Comparison of ENCODE assay signal across 9 mouse cellular contexts in the genomic region with DNA sequence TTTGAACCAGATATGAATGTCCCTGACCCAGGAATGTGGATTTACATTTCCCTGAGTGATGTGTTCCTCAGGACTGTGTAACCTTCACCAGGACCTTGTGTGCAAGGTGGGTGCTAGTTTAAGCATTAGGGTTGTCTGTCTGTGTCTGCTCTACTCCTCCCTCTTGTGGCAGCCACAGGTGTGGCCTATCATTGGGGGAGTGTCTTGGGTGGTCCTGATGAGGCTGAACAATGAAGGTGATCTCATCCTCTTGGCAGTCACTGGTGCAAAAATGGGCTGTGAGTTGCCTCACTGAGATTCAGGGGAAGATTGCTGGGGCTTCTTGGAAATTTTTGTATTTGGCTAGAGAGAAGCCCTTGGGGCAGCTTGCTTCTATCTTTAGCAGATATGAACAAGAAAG.
DNase-seq lines count a peak whose midpoint lies in the region; ATAC-seq and TF ChIP-seq lines count a peak whose summit lies in the region.
"Had no signal": no experiment of that assay in that cellular context is flagged by ENCODE, and none has a peak within 500 bp of the region (broad histone marks: within the 10 kb centered on the region; RNA-seq: fewer than 3 reads in every experiment).

No protein-coding gene starts in this region.

- no peak overlapping the region for H3K4me2 ChIP-seq in hindbrain, embryonic 14.5 days (replicated peaks)
- H3K4me2 ChIP-seq in CH12.LX (ENCODE audit: insufficient read depth, low read depth, poor library complexity, severe bottlenecking) = no peak overlapping the region
- H3K4me2 ChIP-seq: hindbrain, embryonic 15.5 days had no signal

- dilution Hi-C loops in CH12.LX (cut with MboI; ENCODE audit: extremely low pct_ligation_motif_present, extremely low pct_unique_long_range_greater_than_20kb, low sequenced_read_pairs) = no loop called here

- no peak for TF ChIP-seq POLR2A in CH12.LX (IDR thresholded peaks at IDR 0.05; ENCODE audit: low read depth, low read length)
- TF ChIP-seq POLR2A in kidney, adult 2 months (IDR thresholded peaks at IDR 0.05; ENCODE audit: low read depth, low read length) = no peak

- no peak overlapping the region for H3K9ac ChIP-seq in hindbrain, embryonic 14.5 days
- no peak overlapping the region for H3K9ac ChIP-seq in CH12.LX (ENCODE audit: insufficient read depth, low read depth)
- H3K9ac ChIP-seq: hindbrain, embryonic 15.5 days had no signal

- H3K27me3 ChIP-seq in hindbrain, embryonic 10.5 days (ENCODE audit: insufficient read depth, poor library complexity, severe bottlenecking) = no peaks in the 10 kb centered on the region
- no peaks in the 10 kb centered on the region for H3K27me3 ChIP-seq in hindbrain, embryonic 14.5 days (ENCODE audit: control insufficient read depth, insufficient read depth, low read length)
- no peaks in the 10 kb centered on the region for H3K27me3 ChIP-seq in CH12.LX (replicated peaks)
- no peaks in the 10 kb centered on the region for H3K27me3 ChIP-seq in kidney, adult 2 months (replicated peaks; ENCODE audit: control insufficient read depth, insufficient read depth, low read length)
- H3K27me3 ChIP-seq: hindbrain, embryonic 15.5 days had no signal

- no peaks in the 10 kb centered on the region for H3K79me2 ChIP-seq in CH12.LX (replicated peaks; ENCODE audit: control insufficient read depth, extremely low read depth, insufficient read depth, poor library complexity, severe bottlenecking)

- H3K36me3 ChIP-seq in hindbrain, embryonic 10.5 days = no peaks in the 10 kb centered on the region
- H3K36me3 ChIP-seq in hindbrain, embryonic 14.5 days (replicated peaks; ENCODE audit: control insufficient read depth, insufficient read depth) = no peaks in the 10 kb centered on the region
- H3K36me3 ChIP-seq in CH12.LX (replicated peaks in 1 of 2; ENCODE audit: control insufficient read depth in 1 of 2, insufficient read depth in 1 of 2, low read length in 1 of 2) = no peaks in the 10 kb centered on the region
- H3K36me3 ChIP-seq in kidney, adult 2 months (ENCODE audit: control insufficient read depth, insufficient read depth, low read length) = no peaks in the 10 kb centered on the region
- H3K36me3 ChIP-seq: hindbrain, embryonic 15.5 days had no signal

- H3K4me1 ChIP-seq in hindbrain, embryonic 10.5 days (replicated peaks) = no peaks in the 10 kb centered on the region
- H3K4me1 ChIP-seq in hindbrain, embryonic 14.5 days (replicated peaks; ENCODE audit: control insufficient read depth, insufficient read depth, low read length) = no peaks in the 10 kb centered on the region
- no peaks in the 10 kb centered on the region for H3K4me1 ChIP-seq in CH12.LX (ENCODE audit: control insufficient read depth in 1 of 2, insufficient read depth in 2 of 2)
- H3K4me1 ChIP-seq in kidney, adult 2 months (ENCODE audit: control insufficient read depth, insufficient read depth, low read length) = no peaks in the 10 kb centered on the region
- H3K4me1 ChIP-seq: hindbrain, embryonic 15.5 days had no signal

- in situ Hi-C loops in CH12.LX (cut with MboI; ENCODE audit: low pct_ligation_motif_present, low pct_unique_long_range_greater_than_20kb, low sequenced_read_pairs) = no loop called here

- no peak overlapping the region for H3K27ac ChIP-seq in hindbrain, embryonic 10.5 days
- no peak overlapping the region for H3K27ac ChIP-seq in hindbrain, embryonic 14.5 days
- H3K27ac ChIP-seq in CH12.LX (ENCODE audit: insufficient read depth, low read depth) = no peak overlapping the region
- no peak overlapping the region for H3K27ac ChIP-seq in kidney, adult 2 months (ENCODE audit: insufficient read depth, low read depth, low read length)
- H3K27ac ChIP-seq: hindbrain, embryonic 15.5 days had no signal

- TF ChIP-seq CTCF in CH12.LX (conservative IDR thresholded peaks at IDR 0.05 in 1 of 2, IDR thresholded peaks at IDR 0.05 in 1 of 2; ENCODE audit: low read depth in 2 of 2, low read length in 2 of 2) = peak; percentile 45 to 46
- TF ChIP-seq CTCF in kidney, adult 2 months (conservative IDR thresholded peaks at IDR 0.05; ENCODE audit: insufficient read depth, insufficient read length, low read depth, low read length) = no peak; the same call in 1 of the 2 replicates

- H3K4me3 ChIP-seq in hindbrain, embryonic 10.5 days = no peak overlapping the region
- no peak overlapping the region for H3K4me3 ChIP-seq in hindbrain, embryonic 14.5 days (replicated peaks; ENCODE audit: low read length)
- H3K4me3 ChIP-seq in CH12.LX (replicated peaks in 1 of 3; ENCODE audit: low read depth in 2 of 3, low read length in 2 of 3, poor library complexity in 1 of 3) = no peak overlapping the region
- no peak overlapping the region for H3K4me3 ChIP-seq in kidney, adult 2 months (ENCODE audit: insufficient read depth, low read depth, low read length)
- H3K4me3 ChIP-seq: hindbrain, embryonic 15.5 days; myocyte had no signal

- no peak for ATAC-seq in hindbrain, embryonic 14.5 days (ENCODE audit: low FRiP score)

- H3K9me3 ChIP-seq in hindbrain, embryonic 10.5 days = no peaks in the 10 kb centered on the region
- no peaks in the 10 kb centered on the region for H3K9me3 ChIP-seq in hindbrain, embryonic 14.5 days (ENCODE audit: control insufficient read depth, low read length)
- H3K9me3 ChIP-seq in CH12.LX (replicated peaks; ENCODE audit: low read length) = no peaks in the 10 kb centered on the region
- H3K9me3 ChIP-seq: hindbrain, embryonic 15.5 days had no signal

- TF ChIP-seq RAD21 in CH12.LX (IDR thresholded peaks at IDR 0.05; ENCODE audit: low read depth, low read length) = peak; percentile 19

- no peak for TF ChIP-seq EP300 in CH12.LX (IDR thresholded peaks at IDR 0.05; ENCODE audit: low read length)

- peak; percentile 20 for DNase-seq in hindbrain, embryonic 10.5 days (ENCODE audit: low spot score)
- DNase-seq in hindbrain, embryonic 14.5 days (ENCODE audit: low spot score) = no peak
- DNase-seq in CH12.LX (ENCODE audit: extremely low read depth) = peak; percentile 22
- DNase-seq in R1 (ENCODE audit: low read depth, low spot score) = peak; percentile 46
- DNase-seq in mesoderm, embryonic 11.5 days (ENCODE audit: low read depth, low spot score) = peak; percentile 12
- no peak for DNase-seq in layer of hippocampus, postnatal 36 days
- no peak for DNase-seq in kidney, adult 2 months

TF ChIP-seq in CH12.LX, 34 proteins besides CTCF, POLR2A, EP300 and RAD21:
- TF ChIP-seq SMC3 (IDR thresholded peaks at IDR 0.05; ENCODE audit: low read depth, low read length) (peak; percentile 52), KAT2A (IDR thresholded peaks at IDR 0.05; ENCODE audit: insufficient replicate concordance, low read length) (no peak), ETS1 (conservative IDR thresholded peaks at IDR 0.05; ENCODE audit: low read depth, low read length) (no peak)

Comparison
In these comparisons a context has a peak if more than half of its experiments do, and no peak if none do; other contexts are left out.
1. DNase-seq: peak in hindbrain, embryonic 10.5 days (single experiment), CH12.LX (single experiment), R1 (single experiment) and mesoderm, embryonic 11.5 days (single experiment); none in hindbrain, embryonic 14.5 days (single experiment), layer of hippocampus, postnatal 36 days (0 of 2) and kidney, adult 2 months (single experiment).